Mouse (Mus musculus): ENCODE measurements around the gene Hunk.

Gene Hunk

GRCm38 (mm10) chr16:90437276-90437675 lies 51.5 kb downstream of the Hunk start:
- DNase-seq (ENCODE audit: low read depth) = no peak

DNA sequence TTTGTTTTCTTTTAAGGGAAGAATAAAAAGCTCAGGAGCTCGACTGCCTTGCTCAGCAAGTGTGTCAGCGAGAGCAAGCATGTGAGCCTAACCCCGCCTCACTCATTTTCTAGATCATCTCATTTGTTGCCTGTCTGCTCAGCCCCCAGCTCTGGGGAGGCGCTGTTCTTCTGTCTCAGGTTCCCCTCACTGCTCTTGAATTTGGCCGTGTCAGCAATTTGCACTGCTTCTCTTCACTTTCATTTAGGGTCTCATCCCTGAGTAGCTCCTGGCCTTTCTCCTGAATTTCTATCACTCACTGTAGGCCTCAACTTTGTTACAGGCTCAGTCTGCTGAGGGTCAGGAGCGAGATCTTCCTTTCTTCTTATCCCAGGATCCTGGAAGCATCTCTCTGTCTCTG lies 53.7 kb downstream of the Hunk start:
- DNase-seq (ENCODE audit: low read depth) = no peak

DNA sequence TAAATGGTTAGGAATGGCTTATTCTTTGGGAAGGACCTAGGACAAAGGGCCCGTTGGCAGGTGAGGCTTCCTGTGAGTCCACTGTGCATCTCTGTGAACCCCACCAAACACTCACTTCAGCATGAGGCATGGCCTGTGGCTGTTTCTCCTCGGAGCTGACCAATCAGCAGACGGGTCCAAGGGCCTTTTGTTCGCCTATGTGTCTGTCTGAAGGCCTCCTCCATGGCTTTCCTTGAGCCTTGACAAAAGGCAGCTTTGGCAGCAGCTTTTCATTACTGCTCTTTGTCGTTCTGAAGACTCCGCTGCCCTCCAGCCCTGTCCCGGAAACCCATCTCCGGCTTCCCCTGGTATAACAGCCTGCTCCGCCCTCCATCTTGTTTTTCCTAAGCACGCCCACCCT lies 54.8 kb downstream of the Hunk start:
- DNase-seq (ENCODE audit: low read depth) = no peak

- DNase-seq (ENCODE audit: low read depth) = no peak
These were observed 57.2 kb downstream of the Hunk start for GRCm38 (mm10) chr16:90442991-90443390.

- no peak for DNase-seq (ENCODE audit: low read depth)
These were observed 67.4 kb downstream of the Hunk start for GRCm38 (mm10) chr16:90453197-90453596.

DNA sequence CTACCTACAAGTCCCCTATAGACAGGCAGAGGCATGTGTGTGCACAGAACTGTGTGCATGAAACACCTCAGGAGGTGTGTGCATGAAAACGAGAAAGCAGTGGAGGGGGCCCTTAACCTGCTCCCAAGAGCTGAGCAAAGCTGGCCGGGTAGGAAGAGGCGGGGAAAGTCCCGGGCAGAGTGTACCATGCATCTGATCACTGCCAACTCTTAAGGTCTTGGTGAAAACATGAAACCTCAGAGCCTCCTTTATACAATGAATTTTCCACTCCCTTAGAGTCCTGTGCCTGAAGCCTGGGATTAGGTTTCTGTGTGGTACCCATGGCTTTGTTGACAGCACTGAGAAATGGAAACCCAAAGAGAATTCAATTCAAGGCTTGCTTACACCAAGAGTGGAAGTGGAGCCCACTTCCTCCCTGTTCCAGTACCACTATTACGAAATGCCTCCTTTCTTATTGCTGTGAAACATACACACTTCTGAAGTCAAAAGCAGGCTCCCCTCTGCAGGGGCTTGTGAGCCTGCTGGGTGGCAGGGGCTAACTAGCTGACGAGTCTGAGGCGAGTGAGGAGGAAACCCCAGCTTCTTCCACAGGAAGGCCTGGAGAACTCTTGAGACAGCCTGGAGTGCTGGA lies 70.8 kb downstream of the Hunk start:
- DNase-seq (ENCODE audit: low read depth) = peak; percentile 19

- DNase-seq (ENCODE audit: low read depth) = no peak
These were observed 73.2 kb downstream of the Hunk start for GRCm38 (mm10) chr16:90458899-90459610.

DNA sequence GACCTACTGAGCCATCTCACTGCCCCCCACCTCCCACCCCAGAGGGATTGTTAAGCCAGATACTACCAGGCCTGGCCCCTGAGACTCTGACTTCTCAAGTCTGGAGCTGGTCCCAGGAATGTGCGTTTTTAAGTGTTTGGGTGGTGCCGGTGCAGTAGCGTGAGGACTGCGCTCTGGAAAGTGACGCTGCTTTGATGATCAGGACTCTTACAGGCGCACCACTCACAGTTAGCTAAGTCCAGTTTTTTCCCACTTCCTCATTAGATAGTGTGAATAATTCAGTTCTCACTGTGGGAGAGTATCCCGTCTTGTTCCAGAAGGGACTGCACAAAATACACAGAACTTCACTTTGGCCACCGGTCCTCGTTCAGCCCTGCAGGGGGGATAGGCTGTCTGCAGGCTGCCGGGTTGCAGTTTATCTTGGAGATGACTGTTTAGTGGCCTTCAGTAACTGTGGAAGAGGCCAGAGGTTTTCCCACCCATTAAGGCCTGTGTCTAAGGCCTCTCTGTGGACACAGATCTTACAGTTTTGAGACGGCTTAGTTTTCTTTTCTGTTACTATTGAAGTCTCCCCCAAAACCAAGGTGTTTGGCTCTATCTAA lies 75.6 kb downstream of the Hunk start:
- no peak for DNase-seq (ENCODE audit: low read depth)

GRCm38 (mm10) chr16:90462728-90463275 lies 77.0 kb downstream of the Hunk start:
- no peak for DNase-seq (ENCODE audit: low read depth)

DNA sequence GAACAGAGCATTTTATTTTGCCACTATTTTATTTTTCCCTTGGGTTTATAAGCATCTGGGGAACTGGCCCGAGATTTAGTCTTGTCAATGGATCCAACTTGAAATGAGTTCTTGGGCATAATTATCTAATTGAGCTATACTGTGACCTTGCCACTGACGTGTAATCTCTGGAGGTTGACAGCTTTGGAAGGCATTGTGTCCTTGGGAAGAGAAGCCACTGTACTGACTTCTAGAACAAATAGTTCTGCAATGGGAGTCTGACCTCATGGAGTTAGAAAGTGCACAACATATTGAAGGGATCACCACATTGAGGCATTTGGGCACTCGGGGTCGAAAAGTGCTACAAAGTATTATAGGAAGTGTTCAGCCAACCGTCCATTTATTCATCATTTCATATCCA lies 79.3 kb downstream of the Hunk start:
- DNase-seq (ENCODE audit: low read depth) = no peak

DNA sequence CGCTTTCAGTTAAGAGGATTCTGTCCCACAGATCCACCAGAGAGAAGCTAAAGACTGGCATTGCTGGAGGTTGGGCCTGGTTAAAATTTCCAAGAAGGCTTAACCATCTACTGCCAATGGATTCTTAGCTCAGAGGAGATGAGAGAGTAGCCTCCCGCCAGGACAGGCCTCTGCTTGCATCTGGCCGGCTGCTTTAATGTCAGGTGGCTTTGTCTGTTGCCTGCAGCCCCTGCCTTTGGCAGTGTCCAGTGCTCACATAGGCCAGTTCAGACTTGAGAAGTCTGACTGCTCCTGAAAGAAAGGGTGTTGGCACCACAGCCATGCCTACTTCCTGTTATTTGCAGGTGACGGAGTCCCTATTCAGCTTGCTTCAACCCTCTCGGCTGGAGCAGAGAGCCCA lies 82.5 kb downstream of the Hunk start:
- no peak for DNase-seq (ENCODE audit: low read depth)

DNA sequence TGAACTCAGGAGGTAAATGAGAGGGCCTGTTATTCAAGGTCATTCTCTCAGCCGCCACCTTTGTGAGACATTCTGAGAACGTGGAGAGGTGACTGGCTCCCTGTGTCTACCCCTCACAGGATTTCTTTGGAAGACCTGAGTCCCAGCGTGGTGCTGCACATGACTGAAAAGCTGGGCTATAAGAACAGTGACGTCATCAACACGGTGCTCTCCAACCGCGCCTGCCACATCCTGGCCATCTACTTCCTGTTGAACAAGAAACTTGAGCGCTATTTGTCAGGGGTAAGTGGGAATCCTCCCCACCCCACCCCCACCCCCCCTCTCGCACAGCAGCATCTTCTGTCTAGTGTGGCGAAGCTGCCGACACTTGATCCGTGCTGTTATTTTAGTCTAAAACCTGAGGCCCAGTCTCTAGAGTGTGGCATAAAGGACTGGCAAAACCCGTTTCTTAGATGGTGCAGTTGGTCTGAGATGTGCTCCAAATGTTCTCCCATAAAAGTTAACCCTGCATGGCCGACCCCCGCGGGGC lies 90.0 kb downstream of the Hunk start:
- peak; percentile 81 for DNase-seq (ENCODE audit: low read depth)

DNA sequence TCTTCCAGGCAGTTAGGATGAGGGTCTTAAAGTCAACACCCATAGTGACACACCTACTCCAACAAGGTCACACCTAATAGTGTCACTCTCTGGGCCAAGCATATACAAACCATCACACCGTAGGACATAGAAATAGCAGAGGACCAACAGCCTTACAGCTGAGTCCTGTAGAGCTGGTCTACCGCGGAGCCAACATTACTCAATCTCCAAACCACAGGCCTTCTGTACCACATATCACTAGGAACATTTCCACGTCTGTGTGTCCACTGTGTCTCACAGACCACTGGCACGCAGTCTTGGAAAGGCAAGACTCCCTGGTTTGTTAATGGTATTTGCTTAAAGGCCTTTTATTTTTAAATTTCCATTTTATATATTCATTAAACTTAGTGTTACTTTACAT lies 95.8 kb downstream of the Hunk start:
- no peak for DNase-seq (ENCODE audit: low read depth)

DNA sequence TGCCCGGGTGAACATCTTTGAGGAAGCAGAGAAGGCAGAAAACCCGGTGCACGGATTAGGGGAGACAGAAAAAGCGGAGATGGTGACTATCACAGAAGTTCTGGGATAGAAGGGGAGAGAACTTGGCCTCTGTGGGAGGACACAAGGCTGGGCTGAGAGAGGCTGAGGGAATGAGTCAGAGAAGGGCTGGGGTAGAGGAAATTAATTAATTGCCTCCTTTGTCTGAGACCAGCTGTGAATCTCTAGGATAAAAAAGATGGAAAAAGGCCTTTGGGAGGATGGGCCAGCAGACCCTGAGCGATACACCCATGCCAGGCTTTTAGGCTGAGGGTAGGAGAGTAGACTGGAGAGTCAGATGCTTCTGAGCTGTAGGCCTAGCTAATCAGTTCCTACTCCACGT lies 97.5 kb downstream of the Hunk start:
- DNase-seq (ENCODE audit: low read depth) = no peak

DNA sequence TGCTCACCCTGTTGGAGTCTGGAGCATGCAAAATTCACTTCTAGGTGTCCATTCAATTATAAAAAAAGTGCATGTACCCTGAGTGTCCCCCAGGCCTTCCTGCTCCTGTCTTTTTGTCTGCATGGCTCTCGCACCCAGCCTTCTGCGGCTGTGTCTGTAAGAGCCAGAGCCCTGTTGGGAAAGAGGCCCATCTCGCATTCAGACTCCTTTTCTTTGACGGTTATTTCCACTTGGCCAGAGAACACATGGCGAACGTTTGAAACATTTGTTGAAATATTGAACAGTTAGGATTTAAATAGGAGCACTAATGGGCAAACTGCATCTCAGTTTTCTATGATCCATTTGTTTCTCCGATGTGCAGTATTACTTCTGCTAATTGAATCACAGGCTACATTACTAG lies 99.3 kb downstream of the Hunk start:
- no peak for DNase-seq (ENCODE audit: low read depth)

- DNase-seq (ENCODE audit: low read depth) = no peak
These were observed 99.8 kb downstream of the Hunk start for GRCm38 (mm10) chr16:90485599-90485998.

DNA sequence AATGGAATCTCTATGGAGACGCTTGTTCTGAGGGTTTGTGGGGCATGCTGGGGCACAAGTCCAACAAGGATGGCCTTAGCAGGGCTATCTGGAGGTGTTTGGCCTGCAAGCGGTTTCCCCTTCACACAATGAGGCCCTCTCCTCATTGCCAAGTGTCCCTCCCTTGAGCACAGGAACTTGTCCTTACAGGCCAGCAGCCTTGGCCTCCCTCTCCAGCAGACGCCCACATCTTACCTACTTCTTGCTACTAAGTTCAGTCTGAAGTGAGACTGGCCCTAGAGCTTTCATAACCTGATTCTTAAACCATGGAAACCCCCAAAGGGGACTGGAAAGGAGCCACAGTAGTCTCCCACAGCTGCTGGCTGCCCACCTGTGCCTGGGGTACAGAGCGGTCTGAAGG lies 104.3 kb downstream of the Hunk start:
- DNase-seq (ENCODE audit: low read depth) = no peak

GRCm38 (mm10) chr16:90491898-90492499 lies 106.2 kb downstream of the Hunk start:
- DNase-seq (ENCODE audit: low read depth) = no peak

GRCm38 (mm10) chr16:90496930-90497329 lies 111.1 kb downstream of the Hunk start:
- no peak for DNase-seq (ENCODE audit: low read depth)

GRCm38 (mm10) chr16:90497749-90498464 lies 112.1 kb downstream of the Hunk start:
- no peak for DNase-seq (ENCODE audit: low read depth)

DNA sequence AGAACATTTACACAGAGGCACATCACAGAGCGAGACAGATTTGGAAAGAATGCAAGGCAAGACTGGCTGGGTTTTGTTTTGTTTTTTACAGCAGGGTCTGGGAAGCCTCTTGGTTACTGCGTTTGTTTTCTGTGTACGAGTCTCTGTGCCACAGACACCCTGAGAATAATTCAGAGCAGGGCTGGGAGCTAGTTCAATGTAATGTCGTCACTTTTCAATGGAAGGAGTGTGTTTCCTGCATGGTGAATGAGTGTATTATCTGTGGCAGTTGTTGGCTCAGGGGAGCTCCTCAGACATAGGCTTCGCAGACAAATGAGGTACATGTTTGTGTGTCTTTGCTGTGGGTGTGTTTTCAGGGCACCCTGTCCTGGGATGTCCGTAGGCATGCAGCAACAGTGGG lies 115.0 kb downstream of the Hunk start:
- no peak for DNase-seq (ENCODE audit: low read depth)

DNA sequence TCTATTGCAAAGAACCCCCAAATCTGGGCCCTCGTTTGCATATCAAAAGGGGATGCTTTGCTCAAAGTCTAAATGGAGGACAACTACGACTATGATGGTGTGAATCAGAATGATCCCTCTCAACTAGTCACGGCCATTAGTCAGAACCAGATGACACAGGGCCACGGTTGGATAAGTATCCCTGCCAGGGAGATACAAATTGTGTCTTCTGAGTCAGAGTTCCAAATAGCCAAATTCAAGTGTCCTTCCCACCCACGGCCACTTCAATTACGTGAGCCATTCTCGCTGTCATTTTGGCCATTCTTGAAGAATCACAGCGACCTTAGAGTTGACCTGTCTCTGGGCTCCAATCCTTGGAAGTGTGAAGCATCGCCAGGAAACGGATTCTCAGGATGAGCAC lies 119.4 kb downstream of the Hunk start:
- no peak for DNase-seq (ENCODE audit: low read depth)
